Mouse (Mus musculus): ENCODE results near the gene Alox15. TPM values are rescaled to one million over a fixed set of nuclear protein-coding genes. Genes with fewer than 3 reads are reported as not detected.
A peak's percentile ranks its signal among the peaks of the same experiment; 100 is the strongest.

Gene Alox15
- polyA plus RNA-seq, 1 experiment from 2014 or later = 0.14 TPM

GRCm38 (mm10) chr11:70322528-70322927 is 29.3 kb downstream of the Alox15 start, which contains the start of gene Alox12e:
Gene Alox12e, minus strand, starts transcription at chr11:70322628.
- H3K27ac ChIP-seq (ENCODE audit: low read depth, low read length) = no peak within 1 kb of the TSS
- peaks cover 20% of the 10 kb centered on the region for H3K27me3 ChIP-seq (ENCODE audit: control insufficient read depth, insufficient read depth, low read length)
- no peaks in the 10 kb centered on the region for H3K4me1 ChIP-seq (ENCODE audit: control insufficient read depth, insufficient read depth, low read length)
- H3K4me3 ChIP-seq (ENCODE audit: low read depth, low read length) = peak within 1 kb of the TSS; percentile 5; the same call in 1 of the 2 replicates
- ATAC-seq (ENCODE audit: low FRiP score) (no peak), DNase-seq (ENCODE audit: low spot score, missing footprints) (peak; percentile 85)
- no peaks in the 10 kb centered on the region for H3K36me3 ChIP-seq (ENCODE audit: control insufficient read depth, insufficient read depth, low read length)
- H3K9ac ChIP-seq (ENCODE audit: low read length) = no peak within 1 kb of the TSS
- whole genome bisulfite sequencing = 27% methylated on average over 7 of the region's 7 CpGs
- H3K4me2 ChIP-seq = peak within 1 kb of the TSS; percentile 22; the same call in 1 of the 2 replicates
- H3K9me3 ChIP-seq (ENCODE audit: control insufficient read depth, low read length) = no peaks in the 10 kb centered on the region

DNA sequence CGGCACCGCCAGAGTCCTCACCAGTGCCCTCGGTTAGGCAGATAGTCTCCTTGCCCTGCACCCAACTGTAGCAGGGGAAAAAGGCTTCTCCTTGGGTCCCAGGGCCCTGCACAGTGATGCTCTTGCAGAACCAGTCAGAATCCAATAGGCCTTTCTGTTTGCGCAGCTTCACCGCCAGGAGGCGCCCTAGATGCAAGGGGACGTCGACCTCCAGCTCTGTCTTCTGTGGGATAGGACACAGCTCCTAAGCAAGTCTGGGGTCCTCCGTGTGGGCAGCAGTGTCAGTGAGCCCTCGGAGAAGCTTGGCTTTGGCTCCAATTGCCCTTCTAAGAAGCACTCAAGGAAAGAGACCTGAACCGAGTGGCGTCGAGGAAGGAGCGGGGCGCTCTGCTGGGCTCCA is 30.2 kb downstream of the Alox15 start:
- H3K4me1 ChIP-seq (ENCODE audit: control insufficient read depth, insufficient read depth, low read length) = no peaks in the 10 kb centered on the region
- DNase-seq (ENCODE audit: low spot score, missing footprints) = peak; percentile 94

DNA sequence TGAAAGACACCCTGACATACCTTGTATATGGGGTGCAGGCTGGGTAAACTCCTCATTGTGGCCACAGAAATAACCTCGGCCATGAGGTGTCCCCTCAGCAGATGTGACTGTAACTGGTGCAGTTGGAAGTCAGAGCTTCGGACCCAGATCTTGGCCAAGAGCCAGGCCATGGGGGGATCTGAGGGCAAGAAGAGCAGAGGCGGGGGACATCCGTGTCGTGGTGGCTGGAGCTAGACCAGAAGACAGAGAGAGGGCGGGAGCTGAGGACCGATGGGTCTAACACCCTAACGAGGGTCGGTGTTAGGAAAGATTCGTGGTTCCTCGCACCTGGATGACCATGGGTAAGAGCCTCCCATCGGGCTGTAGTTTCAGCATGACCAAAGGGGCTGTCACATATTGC is 32.2 kb downstream of the Alox15 start:
- Histone ChIP-seq H3K9me3 (ENCODE audit: control insufficient read depth, low read length) (no peaks in the 10 kb centered on the region), H3K36me3 (ENCODE audit: control insufficient read depth, insufficient read depth, low read length) (no peaks in the 10 kb centered on the region), H3K4me1 (ENCODE audit: control insufficient read depth, insufficient read depth, low read length) (no peaks in the 10 kb centered on the region), H3K4me3 (ENCODE audit: low read depth, low read length) (no peak overlapping the region), H3K27me3 (ENCODE audit: control insufficient read depth, insufficient read depth, low read length) (peaks cover 20% of the 10 kb centered on the region), H3K4me2 (no peak overlapping the region), H3K9ac (ENCODE audit: low read length) (no peak overlapping the region), H3K27ac (ENCODE audit: low read depth, low read length) (no peak overlapping the region)
- WGBS = 89% methylated on average over 12 of the region's 12 CpGs
- no peak for ATAC-seq (ENCODE audit: low FRiP score)
- DNase-seq (ENCODE audit: low spot score, missing footprints) = no peak

More for the DNA sequence above, 30.2 kb downstream of the Alox15 start:
- H3K9ac ChIP-seq (ENCODE audit: low read length) = no peak overlapping the region
- no peak for ATAC-seq (ENCODE audit: low FRiP score)
- peak overlapping the region; percentile 5; the same call in 1 of the 2 replicates for H3K4me3 ChIP-seq (ENCODE audit: low read depth, low read length)
- no peaks in the 10 kb centered on the region for H3K9me3 ChIP-seq (ENCODE audit: control insufficient read depth, low read length)
- H3K36me3 ChIP-seq (ENCODE audit: control insufficient read depth, insufficient read depth, low read length) = no peaks in the 10 kb centered on the region
- H3K4me2 ChIP-seq = peak overlapping the region; percentile 22; the same call in 1 of the 2 replicates
- peaks cover 20% of the 10 kb centered on the region for H3K27me3 ChIP-seq (ENCODE audit: control insufficient read depth, insufficient read depth, low read length)
- no peak overlapping the region for H3K27ac ChIP-seq (ENCODE audit: low read depth, low read length)
- 5% methylated on average over 15 of the region's 15 CpGs for WGBS

DNA sequence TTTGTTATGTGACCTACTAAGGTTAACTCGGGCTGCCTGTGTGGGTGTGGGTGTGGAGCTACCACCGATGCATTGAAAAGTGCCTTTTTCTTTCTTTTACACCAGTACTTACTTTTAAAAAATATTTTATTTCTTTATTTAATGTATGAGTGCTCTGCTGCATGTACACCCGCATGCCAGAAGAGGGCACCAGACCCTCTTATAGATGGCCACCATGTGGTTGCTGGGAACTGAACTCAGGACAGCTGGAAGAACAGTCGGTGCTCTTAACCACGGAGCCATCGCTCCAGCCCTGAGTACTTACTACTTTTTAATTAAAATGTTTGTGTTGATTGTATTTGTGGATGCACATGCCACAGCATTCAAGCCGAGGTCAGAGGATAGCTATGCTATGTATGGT is 38.0 kb downstream of the Alox15 start:
- DNase-seq (ENCODE audit: low spot score, missing footprints) (no peak), ATAC-seq (ENCODE audit: low FRiP score) (no peak)
- H3K36me3 ChIP-seq (ENCODE audit: control insufficient read depth, insufficient read depth, low read length) = no peaks in the 10 kb centered on the region
- H3K4me2 ChIP-seq = no peak overlapping the region
- no peak overlapping the region for H3K27ac ChIP-seq (ENCODE audit: low read depth, low read length)
- H3K4me3 ChIP-seq (ENCODE audit: low read depth, low read length) = no peak overlapping the region
- H3K27me3 ChIP-seq (ENCODE audit: control insufficient read depth, insufficient read depth, low read length) = no peaks in the 10 kb centered on the region
- WGBS = 38% methylated on average over 7 of the region's 7 CpGs
- no peaks in the 10 kb centered on the region for H3K4me1 ChIP-seq (ENCODE audit: control insufficient read depth, insufficient read depth, low read length)
- H3K9me3 ChIP-seq (ENCODE audit: control insufficient read depth, low read length) = no peaks in the 10 kb centered on the region
- H3K9ac ChIP-seq (ENCODE audit: low read length) = no peak overlapping the region

GRCm38 (mm10) chr11:70309341-70309740 is 42.5 kb downstream of the Alox15 start:
- no peaks in the 10 kb centered on the region for H3K27me3 ChIP-seq (ENCODE audit: control insufficient read depth, insufficient read depth, low read length)
- H3K9me3 ChIP-seq (ENCODE audit: control insufficient read depth, low read length) = no peaks in the 10 kb centered on the region
- 30% methylated on average over 9 of the region's 9 CpGs for WGBS
- DNase-seq (ENCODE audit: low spot score, missing footprints) (peak; percentile 90), ATAC-seq (ENCODE audit: low FRiP score) (no peak)
- no peak overlapping the region for H3K4me3 ChIP-seq (ENCODE audit: low read depth, low read length)
- H3K36me3 ChIP-seq (ENCODE audit: control insufficient read depth, insufficient read depth, low read length) = no peaks in the 10 kb centered on the region
- no peaks in the 10 kb centered on the region for H3K4me1 ChIP-seq (ENCODE audit: control insufficient read depth, insufficient read depth, low read length)
- no peak overlapping the region for H3K4me2 ChIP-seq
- H3K9ac ChIP-seq (ENCODE audit: low read length) = no peak overlapping the region
- no peak overlapping the region for H3K27ac ChIP-seq (ENCODE audit: low read depth, low read length)

GRCm38 (mm10) chr11:70308296-70308695 is 43.5 kb downstream of the Alox15 start:
- H3K27me3 ChIP-seq (ENCODE audit: control insufficient read depth, insufficient read depth, low read length) = no peaks in the 10 kb centered on the region
- ATAC-seq (ENCODE audit: low FRiP score) (no peak), DNase-seq (ENCODE audit: low spot score, missing footprints) (no peak)
- H3K4me1 ChIP-seq (ENCODE audit: control insufficient read depth, insufficient read depth, low read length) = no peaks in the 10 kb centered on the region
- no peak overlapping the region for H3K27ac ChIP-seq (ENCODE audit: low read depth, low read length)
- no peak overlapping the region for H3K9ac ChIP-seq (ENCODE audit: low read length)
- no peak overlapping the region for H3K4me3 ChIP-seq (ENCODE audit: low read depth, low read length)
- H3K36me3 ChIP-seq (ENCODE audit: control insufficient read depth, insufficient read depth, low read length) = no peaks in the 10 kb centered on the region
- WGBS = 98% methylated on average over 2 of the region's 2 CpGs
- no peaks in the 10 kb centered on the region for H3K9me3 ChIP-seq (ENCODE audit: control insufficient read depth, low read length)
- no peak overlapping the region for H3K4me2 ChIP-seq

DNA sequence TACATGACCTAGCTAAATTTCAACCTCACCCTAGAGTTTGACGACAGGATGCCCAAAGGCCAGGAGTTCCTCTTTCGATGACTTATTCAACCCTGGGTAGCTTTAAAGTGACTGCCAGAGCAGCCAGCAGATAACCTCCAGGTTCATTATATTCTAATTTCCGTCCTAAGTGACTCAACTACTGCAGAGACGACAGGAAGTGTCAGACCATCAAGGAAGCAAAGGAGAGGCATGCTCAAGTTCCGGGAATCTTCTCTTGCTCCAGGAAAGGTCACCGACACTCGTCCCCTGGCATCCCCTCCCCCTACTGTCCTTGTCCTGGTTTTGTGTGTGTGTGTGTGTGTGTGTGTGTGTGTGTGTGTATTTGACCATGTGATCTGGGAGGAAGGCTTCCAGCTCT is 45.7 kb downstream of the Alox15 start:
- DNase-seq (ENCODE audit: low spot score, missing footprints) (no peak), ATAC-seq (ENCODE audit: low FRiP score) (no peak)
- no peaks in the 10 kb centered on the region for H3K36me3 ChIP-seq (ENCODE audit: control insufficient read depth, insufficient read depth, low read length)
- no peaks in the 10 kb centered on the region; the same call in 1 of the 2 replicates for H3K9me3 ChIP-seq (ENCODE audit: control insufficient read depth, low read length)
- no peaks in the 10 kb centered on the region for H3K27me3 ChIP-seq (ENCODE audit: control insufficient read depth, insufficient read depth, low read length)
- H3K9ac ChIP-seq (ENCODE audit: low read length) = no peak overlapping the region
- H3K4me2 ChIP-seq = no peak overlapping the region
- no peaks in the 10 kb centered on the region for H3K4me1 ChIP-seq (ENCODE audit: control insufficient read depth, insufficient read depth, low read length)
- WGBS = 77% methylated on average over 7 of the region's 7 CpGs
- H3K27ac ChIP-seq (ENCODE audit: low read depth, low read length) = no peak overlapping the region
- no peak overlapping the region for H3K4me3 ChIP-seq (ENCODE audit: low read depth, low read length)

DNA sequence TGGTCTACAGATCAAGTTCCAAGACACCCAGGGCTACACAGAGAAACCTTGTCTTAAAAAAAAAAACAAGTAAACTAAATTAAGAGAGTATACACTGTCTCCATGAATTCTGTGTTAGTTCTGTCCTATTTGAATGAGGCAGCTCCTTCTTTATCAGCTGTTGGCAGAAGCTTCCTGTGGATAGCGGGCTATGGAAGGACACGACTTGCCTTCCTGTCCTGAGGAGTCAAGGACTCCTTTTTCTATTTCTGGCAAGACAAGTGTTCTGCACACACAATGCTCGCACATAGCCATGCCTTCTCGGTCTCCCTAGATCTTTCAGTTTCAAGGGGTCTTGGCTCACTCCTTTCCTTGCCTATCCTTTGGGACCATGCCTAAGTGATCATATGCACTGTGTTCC is 49.5 kb downstream of the Alox15 start:
- no peak for ATAC-seq (ENCODE audit: low FRiP score)
- Histone ChIP-seq H3K9ac (ENCODE audit: low read length) (no peak overlapping the region), H3K36me3 (ENCODE audit: control insufficient read depth, insufficient read depth, low read length) (no peaks in the 10 kb centered on the region), H3K27ac (ENCODE audit: low read depth, low read length) (no peak overlapping the region), H3K27me3 (ENCODE audit: control insufficient read depth, insufficient read depth, low read length) (no peaks in the 10 kb centered on the region), H3K4me3 (ENCODE audit: low read depth, low read length) (no peak overlapping the region), H3K4me2 (no peak overlapping the region), H3K9me3 (ENCODE audit: control insufficient read depth, low read length) (no peaks in the 10 kb centered on the region; the same call in 1 of the 2 replicates), H3K4me1 (ENCODE audit: control insufficient read depth, insufficient read depth, low read length) (no peaks in the 10 kb centered on the region)
- no peak for DNase-seq (ENCODE audit: low spot score, missing footprints)
- 80% methylated on average over 4 of the region's 4 CpGs for WGBS

GRCm38 (mm10) chr11:70297836-70298454 is 53.9 kb downstream of the Alox15 start:
- Histone ChIP-seq H3K4me2 (no peak overlapping the region), H3K4me1 (ENCODE audit: control insufficient read depth, insufficient read depth, low read length) (no peaks in the 10 kb centered on the region), H3K27ac (ENCODE audit: low read depth, low read length) (no peak overlapping the region), H3K9me3 (ENCODE audit: control insufficient read depth, low read length) (no peaks in the 10 kb centered on the region; the same call in 1 of the 2 replicates), H3K4me3 (ENCODE audit: low read depth, low read length) (no peak overlapping the region), H3K36me3 (ENCODE audit: control insufficient read depth, insufficient read depth, low read length) (no peaks in the 10 kb centered on the region), H3K27me3 (ENCODE audit: control insufficient read depth, insufficient read depth, low read length) (no peaks in the 10 kb centered on the region), H3K9ac (ENCODE audit: low read length) (no peak overlapping the region)
- ATAC-seq (ENCODE audit: low FRiP score) (no peak), DNase-seq (ENCODE audit: low spot score, missing footprints) (no peak)
- WGBS = 65% methylated on average over 12 of the region's 12 CpGs

All from midbrain, embryonic 11.5 days (tissue).